Mouse (Mus musculus): ENCODE measurements around the gene Olfr1318. TPM values are rescaled to one million over a fixed set of nuclear protein-coding genes. Genes with fewer than 3 reads are reported as not detected.

The Olfr1318 gene
- polyA plus RNA-seq, 2 experiments: not detected

- H3K9me3 ChIP-seq (ENCODE audit: control insufficient read depth, low read length): no peaks in the 10 kb centered on the region
- TF ChIP-seq POLR2A (IDR thresholded peaks at IDR 0.05; ENCODE audit: borderline replicate concordance, extremely low read depth, insufficient read depth, insufficient read length): no peak
- H3K4me1 ChIP-seq (ENCODE audit: control insufficient read depth, insufficient read depth, low read length): no peaks in the 10 kb centered on the region
- H3K4me2 ChIP-seq (replicated peaks; ENCODE audit: low read depth, low read length, severe bottlenecking): no peak overlapping the region
- H3K27ac ChIP-seq (replicated peaks; ENCODE audit: low read depth, low read length): no peak overlapping the region
- H3K4me3 ChIP-seq (replicated peaks; ENCODE audit: low read length): no peak overlapping the region
- H3K9ac ChIP-seq (ENCODE audit: low read depth, low read length, severe bottlenecking): no peak overlapping the region
- no peaks in the 10 kb centered on the region for H3K27me3 ChIP-seq (ENCODE audit: control insufficient read depth, insufficient read depth, low read length)
- H3K36me3 ChIP-seq (ENCODE audit: control insufficient read depth, insufficient read depth, low read length): no peaks in the 10 kb centered on the region
- ATAC-seq (ENCODE audit: low FRiP score, low read depth) (peak; percentile 34; the same call in 1 of the 2 replicates), DNase-seq (ENCODE audit: low spot score) (peak; percentile 73)
- 61% methylated on average over 6 of the region's 6 CpGs for WGBS
Observed at GRCm38 (mm10) chr2:112203056-112203455, 49.1 kb downstream of the Olfr1318 start.

Other genes starting within 250 kb of the Olfr1318 start
- gene Olfr1306, start 237.9 kb upstream of the Olfr1318 start, polyA plus RNA-seq (2012; rRNA removed): not detected in 2 replicates
- not detected in 2 replicates for gene Olfr1306, start 237.9 kb upstream of the Olfr1318 start, polyA plus RNA-seq (2014; fragmentation: Nextera tagmentation; extraction: Ambion mirVana)
- gene Olfr1307, start 204.8 kb upstream of the Olfr1318 start, polyA plus RNA-seq (2012; rRNA removed): not detected in 2 replicates
- gene Olfr1307, start 204.8 kb upstream of the Olfr1318 start, polyA plus RNA-seq (2014; fragmentation: Nextera tagmentation; extraction: Ambion mirVana): 0.01 TPM in 1 of 2 replicates, not detected in the other
- gene Olfr1308, start 189.3 kb upstream of the Olfr1318 start, polyA plus RNA-seq (2012; rRNA removed): not detected in 2 replicates
- not detected in 2 replicates for gene Olfr1308, start 189.3 kb upstream of the Olfr1318 start, polyA plus RNA-seq (2014; fragmentation: Nextera tagmentation; extraction: Ambion mirVana)
- gene Olfr1309, start 163.9 kb upstream of the Olfr1318 start, polyA plus RNA-seq (2012; rRNA removed): not detected in 2 replicates
- gene Olfr1309, start 163.9 kb upstream of the Olfr1318 start, polyA plus RNA-seq (2014; fragmentation: Nextera tagmentation; extraction: Ambion mirVana): not detected in 2 replicates
- 0.01 TPM in 1 of 2 replicates, not detected in the other for gene Olfr1310, start 141.5 kb upstream of the Olfr1318 start, polyA plus RNA-seq (2012; rRNA removed)
- gene Olfr1310, start 141.5 kb upstream of the Olfr1318 start, polyA plus RNA-seq (2014; fragmentation: Nextera tagmentation; extraction: Ambion mirVana): not detected in 2 replicates
- gene Olfr1311, start 129.8 kb upstream of the Olfr1318 start, polyA plus RNA-seq (2012; rRNA removed): not detected in 2 replicates
- gene Olfr1311, start 129.8 kb upstream of the Olfr1318 start, polyA plus RNA-seq (2014; fragmentation: Nextera tagmentation; extraction: Ambion mirVana): not detected in 2 replicates
- not detected in 2 replicates for gene Olfr1312, start 104.0 kb upstream of the Olfr1318 start, polyA plus RNA-seq (2012; rRNA removed)
- not detected in 2 replicates for gene Olfr1312, start 104.0 kb upstream of the Olfr1318 start, polyA plus RNA-seq (2014; fragmentation: Nextera tagmentation; extraction: Ambion mirVana)
- not detected in 2 replicates for gene Olfr1313, start 76.4 kb upstream of the Olfr1318 start, polyA plus RNA-seq (2012; rRNA removed)
- gene Olfr1313, start 76.4 kb upstream of the Olfr1318 start, polyA plus RNA-seq (2014; fragmentation: Nextera tagmentation; extraction: Ambion mirVana): not detected in 2 replicates
- gene Olfr1314, start 57.4 kb upstream of the Olfr1318 start, polyA plus RNA-seq (2012; rRNA removed): 0.10 TPM in 1 of 2 replicates, not detected in the other
- not detected in 2 replicates for gene Olfr1314, start 57.4 kb upstream of the Olfr1318 start, polyA plus RNA-seq (2014; fragmentation: Nextera tagmentation; extraction: Ambion mirVana)
- not detected in 2 replicates for gene Olfr1315-ps1, start 38.8 kb upstream of the Olfr1318 start, polyA plus RNA-seq (2012; rRNA removed)
- gene Olfr1315-ps1, start 38.8 kb upstream of the Olfr1318 start, polyA plus RNA-seq (2014; fragmentation: Nextera tagmentation; extraction: Ambion mirVana): not detected in 2 replicates
- 0.05 TPM in 1 of 2 replicates, not detected in the other for gene Olfr1316, start 19.2 kb upstream of the Olfr1318 start, polyA plus RNA-seq (2012; rRNA removed)
- gene Olfr1316, start 19.2 kb upstream of the Olfr1318 start, polyA plus RNA-seq (2014; fragmentation: Nextera tagmentation; extraction: Ambion mirVana): not detected in 2 replicates
- not detected in 2 replicates for gene Olfr1317, start 13.9 kb upstream of the Olfr1318 start, polyA plus RNA-seq (2012; rRNA removed)
- gene Olfr1317, start 13.9 kb upstream of the Olfr1318 start, polyA plus RNA-seq (2014; fragmentation: Nextera tagmentation; extraction: Ambion mirVana): not detected in 2 replicates
- 39.9 and 64.6 TPM in 2 replicates for gene Lpcat4, start 85.3 kb downstream of the Olfr1318 start, polyA plus RNA-seq (2012; rRNA removed)
- gene Lpcat4, start 85.3 kb downstream of the Olfr1318 start, polyA plus RNA-seq (2014; fragmentation: Nextera tagmentation; extraction: Ambion mirVana): 19.7 and 20.9 TPM in 2 replicates
- gene Nutm1, start 105.1 kb downstream of the Olfr1318 start, polyA plus RNA-seq (2012; rRNA removed): not detected in 2 replicates
- not detected in 2 replicates for gene Nutm1, start 105.1 kb downstream of the Olfr1318 start, polyA plus RNA-seq (2014; fragmentation: Nextera tagmentation; extraction: Ambion mirVana)
- gene Nop10, start 107.7 kb downstream of the Olfr1318 start, polyA plus RNA-seq (2012; rRNA removed): 147 and 150 TPM in 2 replicates
- 193 and 210 TPM in 2 replicates for gene Nop10, start 107.7 kb downstream of the Olfr1318 start, polyA plus RNA-seq (2014; fragmentation: Nextera tagmentation; extraction: Ambion mirVana)
- gene Slc12a6, start 111.6 kb downstream of the Olfr1318 start, polyA plus RNA-seq (2012; rRNA removed): 32.5 TPM in 2 replicates
- 14.1 and 15.4 TPM in 2 replicates for gene Slc12a6, start 111.6 kb downstream of the Olfr1318 start, polyA plus RNA-seq (2014; fragmentation: Nextera tagmentation; extraction: Ambion mirVana)
- 0.03 TPM in 1 of 2 replicates, not detected in the other for gene Gm21985, start 112.1 kb downstream of the Olfr1318 start, polyA plus RNA-seq (2012; rRNA removed)
- gene Gm21985, start 112.1 kb downstream of the Olfr1318 start, polyA plus RNA-seq (2014; fragmentation: Nextera tagmentation; extraction: Ambion mirVana): not detected in 2 replicates
- 75.1 and 83.0 TPM in 2 replicates for gene Emc4, start 213.8 kb downstream of the Olfr1318 start, polyA plus RNA-seq (2012; rRNA removed)
- 104 and 108 TPM in 2 replicates for gene Emc4, start 213.8 kb downstream of the Olfr1318 start, polyA plus RNA-seq (2014; fragmentation: Nextera tagmentation; extraction: Ambion mirVana)
- 19.8 and 21.2 TPM in 2 replicates for gene Katnbl1, start 225.0 kb downstream of the Olfr1318 start, polyA plus RNA-seq (2012; rRNA removed)
- gene Katnbl1, start 225.0 kb downstream of the Olfr1318 start, polyA plus RNA-seq (2014; fragmentation: Nextera tagmentation; extraction: Ambion mirVana): 50.1 and 50.2 TPM in 2 replicates